Mouse (Mus musculus) liver, adult 2 months (tissue): ENCODE measurements around the gene Htr6.

Experiments
- CTCF ChIP-seq: fragments of 200-500 bp; IDR thresholded peaks from 2 replicates; pipeline ENCODE4 v1.5.1; 2011; ENCODE audit warnings: low read depth, low read length, control low read depth
- POLR2A ChIP-seq: fragments of 200-500 bp; IDR thresholded peaks from 2 replicates; pipeline ENCODE4 v1.6.1; 2011; ENCODE audit warnings: low read length, control low read depth; ENCODE audit not compliant: insufficient read depth; ENCODE audit errors: extremely low read depth

DNA sequence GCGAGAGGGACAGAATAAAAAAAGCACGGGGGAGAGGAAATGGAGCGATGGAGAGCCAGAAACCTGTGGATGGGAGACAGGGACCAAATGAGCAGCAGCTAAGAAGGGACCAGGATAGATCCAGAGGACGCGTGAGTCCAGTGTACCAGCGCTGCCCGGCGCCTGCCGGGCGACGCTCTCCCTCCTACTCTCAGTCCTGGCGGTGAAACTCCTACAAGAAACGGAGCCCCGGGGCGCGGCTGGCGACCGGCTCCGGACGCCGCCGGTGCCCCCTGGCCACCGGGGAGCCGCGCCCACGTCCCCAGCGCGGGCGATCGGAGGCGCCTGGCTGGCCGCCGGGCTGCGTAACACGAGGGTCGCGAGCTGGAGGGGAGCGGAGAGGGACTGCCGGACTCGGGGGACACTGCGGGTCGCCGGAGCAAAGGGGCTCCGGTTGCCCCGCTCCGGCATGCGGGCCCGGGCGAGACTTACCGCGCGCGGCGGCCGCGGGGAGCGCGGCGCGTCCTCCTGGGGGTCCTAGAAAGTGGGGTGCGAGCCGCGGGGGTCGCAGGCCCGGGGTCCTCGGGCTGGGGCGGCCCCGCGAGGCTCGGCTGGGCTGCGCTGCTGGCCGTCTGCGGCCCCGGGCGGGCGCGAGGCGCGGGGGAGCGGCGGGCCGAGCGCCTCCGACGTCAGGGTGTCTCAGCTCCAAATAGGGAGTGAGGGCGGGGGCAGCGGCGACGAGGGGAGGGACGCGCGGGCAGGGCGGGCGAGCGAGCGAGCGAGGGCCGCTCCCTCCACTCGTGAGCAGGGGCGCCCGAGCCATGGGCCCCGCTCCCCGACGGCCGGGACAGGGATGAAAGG, 17.2 kb upstream of the Htr6 start, which contains the start of gene Nbl1:
- no peak for TF ChIP-seq CTCF
- no peak for TF ChIP-seq POLR2A
